Mouse (Mus musculus) forebrain, embryonic 10.5 days (tissue): ENCODE measurements around the gene St6gal1. TPM values are rescaled to one million over a fixed set of nuclear protein-coding genes. Genes with fewer than 3 reads are reported as not detected.
"Not testable (repeated sequence)": the region's sequence is repeated elsewhere in the genome, so short reads cannot be mapped to it uniquely, and the experiment has no call there.

ENCODE experiments used
- DNase-seq: peaks from one replicate; pipeline ENCODE4 v3.0.0-alpha.2; 2017; ENCODE audit warnings: low spot score; ENCODE audit errors: extremely low spot score
- H3K27ac ChIP-seq: fragments of 300-500 bp; sonication (generic); 2 replicates; pipeline ENCODE4 v1.5.1; 2016; ENCODE audit warnings: mild to moderate bottlenecking
- H3K27me3 ChIP-seq: fragments of 300-500 bp; sonication (generic); 2 replicates; pipeline ENCODE4 v1.6.1; 2016; ENCODE audit warnings: mild to moderate bottlenecking; ENCODE audit not compliant: poor library complexity, severe bottlenecking
- H3K36me3 ChIP-seq: fragments of 300-500 bp; sonication (generic); replicated peaks from 2 replicates; pipeline ENCODE4 v1.6.1; 2016; ENCODE audit warnings: mild to moderate bottlenecking, moderate library complexity
- H3K4me1 ChIP-seq: fragments of 300-500 bp; sonication (generic); 2 replicates; pipeline ENCODE4 v1.6.1; 2016
- H3K4me3 ChIP-seq: fragments of 300-500 bp; sonication (generic); 2 replicates; pipeline ENCODE4 v1.5.1; 2016; ENCODE audit warnings: mild to moderate bottlenecking, moderate library complexity
- H3K9me3 ChIP-seq: fragments of 300-500 bp; sonication (generic); 2 replicates; pipeline ENCODE4 v1.6.1; 2016; ENCODE audit warnings: mild to moderate bottlenecking, moderate library complexity
- WGBS: fragments of 180-500 bp; shearing (Covaris S2); methylation state at CpG from one replicate; pipeline ENCODE4 v1.1.7; 2016; 5-methylcytosine and 5-hydroxymethylcytosine counted together
- polyA plus RNA-seq: library from polyadenylated mRNA; unstranded; fragments of >200 nt; fragmentation: Nextera tagmentation; extraction: Ambion mirVana; gene quantifications from 2 replicates; pipeline ENCODE4 v1.2.1, GENCODE M21; 2016

St6gal1 gene
- 18.4 and 19.7 TPM in 2 replicates for polyA plus RNA-seq

- Histone ChIP-seq H3K27me3 (peaks cover 34% of the 10 kb centered on the region), H3K9me3 (no peaks in the 10 kb centered on the region), H3K36me3 (no peaks in the 10 kb centered on the region), H3K4me3 (peak within 1 kb of the TSS; percentile 79), H3K4me1 (peaks cover 49% of the 10 kb centered on the region), H3K27ac (peak within 1 kb of the TSS; percentile 96)
- peak; percentile 83 for DNase-seq
- 0% methylated on average over 20 of the region's 20 CpGs for WGBS
These were observed at the start of gene St6gal1 for GRCm38 (mm10) chr16:23224671-23225068. Gene St6gal1, plus strand, starts transcription at chr16:23224740.

GRCm38 (mm10) chr16:23174855-23175254 is 49.7 kb upstream of the St6gal1 start:
- WGBS = 94% methylated on average over 5 of the region's 5 CpGs

DNA sequence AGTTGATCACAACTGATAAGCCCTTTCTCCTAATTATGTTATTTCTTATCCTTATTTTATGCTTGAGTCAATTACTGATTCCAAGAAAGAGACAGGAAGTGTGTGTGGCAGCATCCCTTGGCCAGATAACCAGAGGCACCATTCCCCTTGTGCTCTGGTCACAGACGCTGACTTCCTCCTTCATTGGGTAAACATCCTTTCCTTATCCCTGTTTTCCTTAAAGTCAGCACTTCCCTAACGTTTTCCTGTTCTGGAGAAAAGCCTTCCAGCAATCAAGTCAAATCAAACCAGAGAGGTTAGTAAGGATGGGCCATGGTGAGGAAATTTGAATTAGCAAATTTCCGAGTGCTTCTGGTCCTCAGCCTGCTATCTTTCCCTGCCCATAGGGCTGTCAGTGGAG is 48.6 kb upstream of the St6gal1 start:
- H3K4me1 ChIP-seq = no peaks in the 10 kb centered on the region
- no peak for DNase-seq
- H3K4me3 ChIP-seq = no peak overlapping the region
- WGBS = 60% methylated on average over 3 of the region's 3 CpGs
- 0 out of 2 replicates have a peak, but pooled peaks cover 4% of the 10 kb centered on the region for H3K9me3 ChIP-seq
- no peaks in the 10 kb centered on the region for H3K36me3 ChIP-seq
- no peaks in the 10 kb centered on the region for H3K27me3 ChIP-seq
- H3K27ac ChIP-seq = no peak overlapping the region

More at GRCm38 (mm10) chr16:23174855-23175254, 49.7 kb upstream of the St6gal1 start:
- H3K4me1 ChIP-seq = no peaks in the 10 kb centered on the region
- no peak for DNase-seq
- no peaks in the 10 kb centered on the region for H3K27me3 ChIP-seq
- H3K9me3 ChIP-seq = 0 out of 2 replicates have a peak, but pooled peaks cover 4% of the 10 kb centered on the region
- H3K36me3 ChIP-seq = no peaks in the 10 kb centered on the region
- H3K4me3 ChIP-seq = no peak overlapping the region
- no peak overlapping the region for H3K27ac ChIP-seq

DNA sequence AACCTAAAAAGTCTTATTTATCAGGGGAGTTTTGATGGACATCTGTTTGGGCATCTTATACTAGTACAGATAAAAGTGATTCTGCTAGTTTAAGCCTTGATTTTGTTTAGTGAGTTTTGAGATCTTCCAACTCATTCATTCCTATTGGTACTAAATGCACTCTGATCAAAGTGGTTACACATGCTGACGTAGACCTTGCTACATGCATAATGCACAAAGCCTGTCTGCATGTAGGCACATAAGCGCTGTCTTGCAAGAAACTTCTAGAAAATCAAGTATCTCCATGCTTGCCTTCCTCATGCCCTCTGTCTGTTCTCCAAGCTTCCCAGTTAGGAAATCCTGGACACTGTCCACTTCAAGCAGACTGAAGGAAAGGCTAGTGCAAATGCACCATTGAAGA is 46.7 kb upstream of the St6gal1 start:
- H3K27ac ChIP-seq = no peak overlapping the region
- H3K4me1 ChIP-seq = no peaks in the 10 kb centered on the region
- 0 out of 2 replicates have a peak, but pooled peaks cover 1% of the 10 kb centered on the region for H3K9me3 ChIP-seq
- no peaks in the 10 kb centered on the region for H3K27me3 ChIP-seq
- H3K4me3 ChIP-seq = no peak overlapping the region
- 91% methylated on average over 2 of the region's 2 CpGs for WGBS
- H3K36me3 ChIP-seq = no peaks in the 10 kb centered on the region
- DNase-seq = no peak

- no peak for DNase-seq
- Histone ChIP-seq H3K9me3 (no peaks in the 10 kb centered on the region), H3K4me3 (no peak overlapping the region), H3K27ac (no peak overlapping the region), H3K27me3 (no peaks in the 10 kb centered on the region), H3K4me1 (no peaks in the 10 kb centered on the region), H3K36me3 (no peaks in the 10 kb centered on the region)
- 93% methylated on average over 5 of the region's 5 CpGs for WGBS
These were observed 45.7 kb upstream of the St6gal1 start for GRCm38 (mm10) chr16:23178796-23179195.

GRCm38 (mm10) chr16:23179436-23179835 is 45.1 kb upstream of the St6gal1 start:
- H3K4me3 ChIP-seq, H3K36me3 ChIP-seq, DNase-seq, H3K27me3 ChIP-seq, H3K9me3 ChIP-seq, H3K4me1 ChIP-seq, H3K27ac ChIP-seq: not testable (repeated sequence)
- whole genome bisulfite sequencing = 92% methylated on average over 18 of the region's 18 CpGs

GRCm38 (mm10) chr16:23181054-23181453 is 43.5 kb upstream of the St6gal1 start:
- H3K27ac ChIP-seq = no peak overlapping the region
- H3K36me3 ChIP-seq = no peaks in the 10 kb centered on the region
- no peaks in the 10 kb centered on the region for H3K27me3 ChIP-seq
- H3K9me3 ChIP-seq = no peaks in the 10 kb centered on the region
- H3K4me1 ChIP-seq = no peaks in the 10 kb centered on the region
- H3K4me3 ChIP-seq = no peak overlapping the region
- WGBS = 85% methylated on average over 4 of the region's 4 CpGs
- no peak for DNase-seq

DNA sequence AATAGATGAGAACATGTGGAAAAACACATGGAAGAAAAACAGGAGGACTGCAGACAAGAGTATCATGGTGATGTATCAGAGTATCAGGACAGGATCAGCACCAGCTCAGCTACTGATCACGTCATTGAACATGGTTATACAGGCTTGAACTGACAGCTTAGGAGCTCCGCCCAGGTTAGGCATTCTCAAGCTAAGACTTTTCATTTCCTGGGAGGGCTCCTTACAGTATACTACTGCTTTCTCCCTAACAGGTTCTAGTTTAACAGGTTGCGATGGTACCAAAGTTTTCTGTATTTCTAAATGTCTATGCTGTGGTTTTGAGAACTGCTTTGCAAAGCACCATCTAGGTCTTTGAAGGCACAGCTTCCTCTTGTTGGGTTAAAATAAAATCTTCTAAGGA is 43.1 kb upstream of the St6gal1 start:
- 89% methylated on average over 3 of the region's 3 CpGs for WGBS
- no peaks in the 10 kb centered on the region for H3K9me3 ChIP-seq
- DNase-seq = no peak
- no peaks in the 10 kb centered on the region for H3K4me1 ChIP-seq
- H3K36me3 ChIP-seq = no peaks in the 10 kb centered on the region
- no peaks in the 10 kb centered on the region for H3K27me3 ChIP-seq
- no peak overlapping the region for H3K4me3 ChIP-seq
- H3K27ac ChIP-seq = no peak overlapping the region

- Histone ChIP-seq H3K36me3 (no peaks in the 10 kb centered on the region), H3K27ac (no peak overlapping the region), H3K9me3 (no peaks in the 10 kb centered on the region), H3K27me3 (no peaks in the 10 kb centered on the region), H3K4me1 (no peaks in the 10 kb centered on the region), H3K4me3 (no peak overlapping the region)
- WGBS = 92% methylated on average over 1 of the region's 1 CpGs
- no peak for DNase-seq
These were observed 42.5 kb upstream of the St6gal1 start for GRCm38 (mm10) chr16:23181942-23182597.

DNA sequence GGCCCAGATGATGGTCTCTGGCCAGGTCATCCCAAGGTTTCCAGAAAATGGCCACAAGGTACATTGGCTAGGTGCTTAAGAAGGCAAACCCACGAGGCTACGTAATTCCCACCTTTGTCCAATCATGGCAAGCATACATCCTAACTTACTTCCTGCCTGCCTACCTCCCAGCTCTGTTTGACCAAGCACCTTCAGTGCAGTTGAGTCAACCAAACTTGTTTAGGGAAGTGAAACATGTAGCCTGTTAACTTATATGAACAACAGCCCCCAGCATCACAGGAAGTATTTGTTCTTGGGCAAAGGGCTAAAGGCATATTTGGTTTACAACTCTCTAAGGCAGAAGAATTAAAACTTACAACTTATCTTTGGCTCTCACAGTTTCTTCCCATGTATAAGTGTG is 38.7 kb upstream of the St6gal1 start:
- no peak for DNase-seq
- no peaks in the 10 kb centered on the region for H3K36me3 ChIP-seq
- H3K9me3 ChIP-seq = no peaks in the 10 kb centered on the region; the same call in 1 of the 2 replicates
- no peak overlapping the region for H3K4me3 ChIP-seq
- WGBS = 88% methylated on average over 2 of the region's 2 CpGs
- H3K27ac ChIP-seq = no peak overlapping the region
- H3K4me1 ChIP-seq = no peaks in the 10 kb centered on the region
- no peaks in the 10 kb centered on the region for H3K27me3 ChIP-seq

- H3K27me3 ChIP-seq = no peaks in the 10 kb centered on the region
- no peaks in the 10 kb centered on the region; the same call in 1 of the 2 replicates for H3K9me3 ChIP-seq
- H3K4me1 ChIP-seq = no peaks in the 10 kb centered on the region
- DNase-seq = no peak
- 87% methylated on average over 4 of the region's 4 CpGs for WGBS
- no peaks in the 10 kb centered on the region for H3K36me3 ChIP-seq
- H3K27ac ChIP-seq = no peak overlapping the region
- H3K4me3 ChIP-seq = no peak overlapping the region
These were observed 38.1 kb upstream of the St6gal1 start for GRCm38 (mm10) chr16:23186418-23186817.

GRCm38 (mm10) chr16:23187983-23188382 is 36.6 kb upstream of the St6gal1 start:
- DNase-seq = no peak
- H3K9me3 ChIP-seq = no peaks in the 10 kb centered on the region; the same call in 1 of the 2 replicates
- WGBS = 89% methylated on average over 7 of the region's 7 CpGs
- H3K27ac ChIP-seq = no peak overlapping the region
- H3K27me3 ChIP-seq = no peaks in the 10 kb centered on the region
- H3K4me3 ChIP-seq = no peak overlapping the region
- H3K4me1 ChIP-seq = no peaks in the 10 kb centered on the region
- no peaks in the 10 kb centered on the region for H3K36me3 ChIP-seq

GRCm38 (mm10) chr16:23189612-23190011 is 34.9 kb upstream of the St6gal1 start:
- Histone ChIP-seq H3K4me3 (no peak overlapping the region), H3K36me3 (no peaks in the 10 kb centered on the region), H3K27ac (no peak overlapping the region), H3K27me3 (no peaks in the 10 kb centered on the region), H3K4me1 (no peaks in the 10 kb centered on the region), H3K9me3 (no peaks in the 10 kb centered on the region; the same call in 1 of the 2 replicates)
- DNase-seq = no peak
- 75% methylated on average over 1 of the region's 1 CpGs for WGBS
